Mouse (Mus musculus) urinary bladder, postnatal 25 days (tissue): ENCODE results near the gene Slc37a4.
A peak's percentile ranks its signal among the peaks of the same experiment; 100 is the strongest.
"Not testable (repeated sequence)": the region's sequence is repeated elsewhere in the genome, so short reads cannot be mapped to it uniquely, and the experiment has no call there.

Experiments
- DNase-seq: peaks from one replicate; pipeline ENCODE4 v3.0.0; 2022; ENCODE audit warnings: low spot score

The Slc37a4 gene

DNA sequence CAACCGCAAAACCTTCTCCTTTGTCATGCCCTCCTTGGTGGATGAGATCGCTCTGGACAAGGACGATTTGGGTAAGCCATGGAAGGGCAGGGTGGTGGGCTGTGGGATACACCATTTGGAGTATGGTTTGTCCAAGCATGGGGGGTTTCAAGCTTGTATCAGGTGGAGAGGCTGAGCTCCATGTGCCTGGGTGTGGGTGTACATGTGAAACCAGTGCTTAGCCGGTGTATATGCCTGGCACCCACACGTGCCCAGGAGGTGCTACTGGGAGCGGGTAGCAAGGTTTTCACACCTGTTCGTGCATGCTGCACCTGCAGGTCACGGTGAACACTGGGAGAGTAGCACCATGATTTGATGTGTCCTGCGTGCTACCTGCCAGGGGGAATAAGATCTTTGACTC lies 1.9 kb downstream of the Slc37a4 start:
- DNase-seq, result no peak

GRCm38 (mm10) chr9:44399114-44399794 lies 2.6 kb downstream of the Slc37a4 start:
- no peak for DNase-seq

GRCm38 (mm10) chr9:44399795-44400114 lies 3.1 kb downstream of the Slc37a4 start:
- DNase-seq, result no peak

- DNase-seq, result no peak
Measured at GRCm38 (mm10) chr9:44401081-44401480, 4.4 kb downstream of the Slc37a4 start.

DNA sequence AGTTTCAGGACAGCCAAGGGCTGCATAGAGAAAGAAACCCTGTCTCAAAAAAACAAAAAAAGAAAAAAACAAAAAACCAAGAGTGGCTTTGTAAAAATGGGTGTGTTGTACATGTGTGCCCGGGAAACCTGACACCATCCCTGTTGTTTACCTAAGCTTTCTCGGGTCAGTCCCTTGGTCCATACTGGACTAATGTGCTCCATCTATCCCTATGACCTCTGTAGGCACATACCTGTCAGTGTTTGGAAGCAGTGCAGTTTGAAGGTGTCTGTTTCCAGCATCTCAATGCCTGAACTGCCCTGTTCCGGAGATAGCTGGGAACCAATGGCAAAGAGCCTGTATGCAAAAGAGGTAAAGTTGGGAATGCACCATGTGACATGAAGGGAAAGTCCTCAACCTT lies 8.4 kb downstream of the Slc37a4 start:
- DNase-seq, result no peak

DNA sequence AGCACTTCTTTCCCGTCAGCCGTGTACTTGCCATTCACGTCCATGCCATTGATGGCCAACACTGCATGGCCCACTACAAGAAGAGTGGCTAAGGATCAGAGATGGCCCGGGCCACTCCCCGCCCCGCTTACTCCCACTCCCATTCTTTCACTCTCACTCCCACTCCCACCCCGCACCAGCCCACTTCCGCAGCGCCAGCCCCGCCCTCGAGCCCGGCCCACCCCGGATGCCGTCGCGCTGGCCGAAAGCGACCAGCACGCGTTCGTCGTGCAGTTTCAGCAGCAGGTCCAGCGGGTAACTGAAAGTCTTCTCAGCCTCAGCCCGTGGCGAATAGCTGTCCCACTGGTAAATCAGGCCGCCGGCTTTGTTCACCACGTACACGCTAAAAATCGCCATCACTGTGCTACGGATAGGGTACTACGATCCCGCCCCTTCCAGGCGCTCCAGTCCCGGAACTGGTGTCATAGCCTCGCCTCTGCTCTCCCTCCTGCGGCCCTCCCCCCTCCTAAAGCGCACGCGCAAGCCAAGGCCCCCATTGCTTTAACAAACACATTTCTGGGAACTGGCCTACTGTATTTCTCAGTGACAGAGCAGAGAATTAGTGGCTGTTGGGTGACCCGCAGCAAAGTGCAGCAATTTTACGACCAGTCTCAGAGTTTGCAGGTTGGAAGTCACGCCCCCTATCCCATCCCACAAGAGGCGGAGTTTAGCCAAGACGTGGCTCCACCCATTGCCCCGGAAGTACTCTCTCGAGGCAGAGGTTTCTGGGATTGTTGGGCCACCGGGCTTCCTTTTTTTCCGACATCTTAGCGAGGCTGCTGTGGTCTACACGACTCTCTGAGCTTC lies 10.5 kb downstream of the Slc37a4 start, which contains the start of the genes Rps25 and Trappc4:
TSS of gene Rps25 (plus strand) at position 234 of the 846 bp plus-strand sequence.
TSS of gene Trappc4 (minus strand) at position 695 of the 846 bp plus-strand sequence.
- peak; percentile 90 for DNase-seq

GRCm38 (mm10) chr9:44407752-44408097 lies 11.1 kb downstream of the Slc37a4 start:
- DNase-seq, result no peak

DNA sequence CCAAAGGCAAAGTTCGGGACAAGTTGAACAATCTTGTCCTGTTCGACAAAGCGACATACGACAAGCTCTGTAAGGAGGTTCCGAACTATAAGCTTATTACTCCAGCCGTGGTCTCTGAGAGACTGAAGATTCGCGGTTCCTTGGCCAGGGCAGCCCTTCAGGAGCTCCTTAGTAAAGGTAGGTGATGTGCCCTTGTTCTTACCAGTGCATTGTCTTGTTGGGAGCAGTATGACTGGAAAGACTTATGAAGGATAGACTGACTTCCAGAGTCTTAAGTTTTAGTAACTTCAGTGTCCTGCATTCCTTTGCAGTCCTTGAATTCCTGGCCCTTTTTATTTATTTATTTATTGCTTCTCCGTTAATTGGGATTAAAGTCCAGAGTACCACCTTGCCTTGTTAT lies 12.0 kb downstream of the Slc37a4 start:
- not testable (repeated sequence) for DNase-seq

DNA sequence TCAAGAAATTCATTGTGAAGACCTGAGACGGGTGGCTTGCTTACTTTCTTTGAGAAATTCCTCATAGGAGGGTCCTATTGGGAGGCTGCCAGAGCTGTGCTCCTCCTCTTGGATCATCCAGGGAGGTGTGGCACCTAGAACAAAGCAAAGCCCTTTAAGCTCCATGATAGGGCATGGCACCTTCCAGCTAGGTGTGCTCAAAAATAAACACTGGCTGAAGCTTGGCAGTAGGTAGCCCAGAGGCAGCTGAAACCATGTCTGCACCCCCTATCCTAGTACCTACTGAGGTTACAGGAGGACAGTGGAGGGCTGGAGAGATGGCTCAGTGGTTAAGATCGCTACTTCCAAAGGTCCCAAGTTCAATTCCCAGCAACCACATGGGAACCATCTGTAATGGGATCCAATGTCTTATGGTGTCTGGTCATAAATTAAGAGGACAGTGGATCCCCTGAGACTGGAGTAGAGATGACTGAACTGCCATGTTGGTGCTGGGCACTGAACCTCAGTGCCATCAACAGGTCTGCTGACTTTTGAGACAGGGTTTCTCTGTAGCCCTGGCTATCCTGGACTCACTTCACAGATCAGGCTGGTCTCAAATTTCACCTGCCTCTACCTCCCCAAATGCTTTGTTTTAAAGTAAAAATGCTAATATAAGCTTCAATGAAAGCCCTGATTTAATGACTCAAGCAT lies 14.1 kb downstream of the Slc37a4 start:
- DNase-seq, result no peak

DNA sequence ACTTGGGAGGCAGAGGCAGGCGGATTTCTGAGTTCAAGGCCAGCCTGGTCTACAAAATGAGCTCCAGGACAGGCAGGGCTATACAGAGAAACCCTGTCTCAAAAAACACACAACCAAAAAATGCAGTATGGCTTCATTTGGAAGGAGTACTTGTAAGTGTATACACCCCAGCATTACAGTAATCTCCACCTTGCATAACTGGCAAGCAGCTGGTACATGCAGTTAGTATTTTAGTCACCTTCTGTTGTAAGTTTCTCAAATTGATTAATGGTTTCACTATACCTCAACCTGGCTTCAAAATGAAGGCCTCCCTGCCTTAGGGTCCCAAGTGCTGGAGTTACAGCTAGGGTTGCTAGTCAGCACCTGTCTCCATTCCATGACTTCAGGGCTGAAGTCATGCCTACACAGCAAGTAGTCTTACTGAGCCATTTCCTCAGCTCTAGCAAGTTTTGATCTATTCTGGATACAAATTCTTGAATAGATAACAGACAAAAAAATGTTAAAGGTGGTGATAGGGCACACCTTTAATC lies 15.0 kb downstream of the Slc37a4 start:
- no peak for DNase-seq

DNA sequence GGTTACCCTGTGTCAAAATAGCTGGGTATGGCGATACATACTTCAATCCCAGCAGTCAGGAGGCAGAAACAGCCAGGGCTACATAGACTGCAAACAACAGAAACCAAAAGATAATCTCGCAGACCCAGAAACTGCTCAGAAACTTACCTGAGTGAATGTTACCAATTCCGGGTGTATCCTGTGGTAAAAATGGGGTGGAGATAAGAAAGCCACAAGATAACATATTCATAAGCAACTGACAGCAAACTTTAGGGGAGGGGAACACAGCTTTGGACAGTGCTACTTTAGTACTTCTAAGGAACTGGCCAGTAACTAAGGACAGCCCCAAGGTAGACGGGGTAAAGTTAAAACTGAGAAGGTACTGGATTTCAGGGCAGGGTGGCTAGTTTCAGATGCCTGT lies 15.7 kb downstream of the Slc37a4 start:
- no peak for DNase-seq

- no peak for DNase-seq
Measured at GRCm38 (mm10) chr9:44412781-44413180, 16.1 kb downstream of the Slc37a4 start.

- no peak for DNase-seq
Measured at GRCm38 (mm10) chr9:44417156-44417891, 20.7 kb downstream of the Slc37a4 start.

DNA sequence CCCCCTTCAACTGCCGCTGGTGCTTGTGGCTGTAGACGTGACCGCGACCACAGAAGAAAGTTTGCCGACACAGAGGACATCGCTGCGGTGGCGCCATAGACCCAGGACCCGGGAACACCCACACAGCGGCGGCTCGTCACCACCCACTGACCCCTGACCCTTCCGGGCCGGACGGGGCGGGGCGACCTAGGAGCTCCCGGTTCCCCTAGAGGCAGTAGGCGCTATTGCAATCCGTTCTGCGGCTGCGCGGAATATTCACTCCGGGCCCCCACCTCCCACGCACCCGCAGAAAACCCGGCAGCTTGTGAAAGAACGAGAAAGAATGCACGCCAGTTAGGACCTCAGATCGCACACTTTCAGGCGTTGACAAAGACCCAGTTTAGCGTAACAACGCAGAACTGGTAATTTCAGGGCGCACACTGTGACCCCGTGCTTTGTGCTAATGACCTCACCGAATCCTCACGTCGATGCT lies 21.3 kb downstream of the Slc37a4 start:
- peak; percentile 97 for DNase-seq

- no peak for DNase-seq
Measured at GRCm38 (mm10) chr9:44418519-44419385, 22.1 kb downstream of the Slc37a4 start, which contains the start of gene Ccdc84. TSS of gene Ccdc84 (minus strand) at chr9:44418569.

DNA sequence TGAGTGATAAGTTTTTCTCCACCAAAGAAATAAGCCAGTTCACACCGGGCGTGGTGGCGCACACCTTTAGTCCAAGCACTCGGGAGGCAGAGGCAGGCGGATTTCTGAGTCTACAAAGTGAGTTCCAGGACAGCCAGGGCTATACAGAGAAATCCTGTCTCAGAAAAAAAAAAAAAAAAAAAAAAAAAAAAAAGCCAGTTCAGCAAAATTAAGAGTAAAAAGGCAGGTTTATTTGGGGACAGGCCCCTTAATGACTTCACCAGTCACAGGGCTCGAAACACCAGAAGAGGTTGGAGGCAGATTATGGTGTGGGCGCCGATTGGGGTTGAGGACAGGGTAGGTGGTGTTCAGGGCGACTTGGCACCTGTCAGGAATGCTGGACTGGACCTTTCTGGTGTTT lies 23.1 kb downstream of the Slc37a4 start:
- not testable (repeated sequence) for DNase-seq

GRCm38 (mm10) chr9:44420280-44420898 lies 23.7 kb downstream of the Slc37a4 start:
- no peak for DNase-seq

DNA sequence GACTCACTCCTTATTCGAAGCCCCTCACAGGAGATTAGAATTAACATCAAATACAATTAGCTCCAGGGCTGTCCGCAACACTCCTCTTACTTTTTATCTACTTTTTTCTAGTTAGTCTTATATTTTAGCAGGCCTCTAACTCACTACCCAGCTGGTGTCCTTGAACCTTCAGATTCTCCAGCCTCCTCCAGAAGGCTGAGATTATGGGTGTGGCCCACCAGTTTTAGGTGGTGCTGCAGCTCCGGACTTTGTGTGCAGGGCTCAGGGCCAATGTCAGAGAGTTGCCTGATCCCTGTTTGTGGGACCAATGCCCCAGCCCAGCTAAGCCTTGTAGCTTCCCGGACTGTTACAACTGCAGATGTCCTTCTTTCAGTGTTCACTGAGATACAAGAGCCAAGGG lies 26.9 kb downstream of the Slc37a4 start:
- no peak for DNase-seq

GRCm38 (mm10) chr9:44432577-44433185 lies 36.0 kb downstream of the Slc37a4 start:
- DNase-seq, result no peak

DNA sequence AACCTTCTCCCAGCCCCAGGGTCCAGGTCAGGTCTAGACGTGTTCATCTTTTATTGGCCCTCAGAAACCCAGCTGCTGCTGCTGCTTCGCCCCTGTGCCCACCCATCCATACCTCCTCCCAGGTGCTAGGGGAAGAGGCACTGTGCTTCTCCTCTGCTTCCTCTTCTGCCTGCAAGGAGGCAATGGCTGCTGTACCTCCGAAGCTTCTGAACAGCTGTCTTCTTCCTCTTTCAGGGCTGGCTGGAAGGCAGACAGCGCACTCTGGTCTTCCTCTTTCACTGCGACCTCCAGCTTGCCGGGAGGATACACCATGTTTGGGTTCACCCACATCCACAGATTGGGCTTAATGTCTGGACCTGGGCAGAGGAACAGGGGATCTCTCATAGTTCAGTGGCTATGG lies 39.1 kb downstream of the Slc37a4 start:
- DNase-seq, result no peak
